Mouse (Mus musculus) liver, embryonic 14.5 days (tissue): ENCODE measurements at regions not wholly inside any gene's neighbourhood (a gene's known extent, or its start where the extent isn't known, plus 50 kb on each side); places are given as distances from the start of the nearest gene placed in this dataset.

Experiments used
- CTCF ChIP-seq: IDR thresholded peaks from 2 replicates; pipeline ENCODE4 v1.5.1; 2016; ENCODE audit warnings: antibody characterized with exemption, low read depth, control low read depth
- EP300 ChIP-seq: IDR thresholded peaks from 2 replicates; pipeline ENCODE4 v1.6.1; 2016; ENCODE audit warnings: antibody characterized with exemption, low read depth

DNA sequence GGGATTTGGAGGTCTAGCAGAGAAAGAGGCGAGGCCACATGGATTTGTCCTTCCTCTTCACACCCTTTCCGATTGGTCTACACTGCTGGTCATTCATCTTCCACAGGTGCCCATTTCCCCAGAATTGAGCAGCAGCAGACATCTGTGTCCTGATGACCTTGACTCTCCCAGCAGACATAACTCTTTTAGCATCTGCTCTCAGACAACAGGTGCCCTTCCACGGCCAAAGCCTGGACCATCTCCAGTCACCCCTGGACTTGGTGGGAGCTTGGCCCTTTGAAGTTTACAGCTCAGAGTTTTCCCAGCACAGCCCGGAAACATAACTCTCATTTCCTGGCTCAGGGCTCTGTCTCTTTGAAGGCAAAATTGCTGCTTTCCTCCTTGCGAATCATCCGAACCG lies 80.0 kb downstream of the Ttc32 start:
- TF ChIP-seq CTCF (no peak), EP300 (no peak)
